Mouse (Mus musculus) megakaryocyte, embryonic 14.5 days (primary cell): ENCODE measurements around the gene Gm36210.

Experiments used
- FLI1 ChIP-seq: IDR thresholded peaks from 2 replicates; pipeline ENCODE4 v1.6.1; 2012; ENCODE audit warnings: low read length, inconsistent platforms, mixed read lengths
- GATA1 ChIP-seq: IDR thresholded peaks from 3 replicates; pipeline ENCODE4 v1.6.1; 2012; ENCODE audit warnings: mixed read lengths, low read length, inconsistent platforms, borderline replicate concordance

- no peak for TF ChIP-seq GATA1
- no peak for TF ChIP-seq FLI1
Measured at GRCm38 (mm10) chr7:4851315-4851688, 55.0 kb downstream of the Gm36210 start.
